Mouse (Mus musculus): Measurements from ENCODE around the gene Pde10a. TPM values are rescaled to one million over a fixed set of nuclear protein-coding genes. Genes with fewer than 3 reads are reported as not detected.
"Not testable (repeated sequence)": the region's sequence is repeated elsewhere in the genome, so short reads cannot be mapped to it uniquely, and the experiment has no call there.

Pde10a gene
- polyA plus RNA-seq, 1 experiment from 2014 or later = 2.5 TPM

- H3K9ac ChIP-seq (ENCODE audit: low read length); ATAC-seq (ENCODE audit: insufficient number of reproducible peaks, insufficient read depth, low FRiP score, low read depth); H3K4me3 ChIP-seq (ENCODE audit: control insufficient read depth in 1 of 2, insufficient read depth in 1 of 2, low read depth in 1 of 2, low read length in 2 of 2); H3K4me2 ChIP-seq (ENCODE audit: low read length); H3K27ac ChIP-seq (replicated peaks in 1 of 2; ENCODE audit: control insufficient read depth in 1 of 2, insufficient read depth in 1 of 2, low read depth in 2 of 2, low read length in 2 of 2); H3K4me1 ChIP-seq (ENCODE audit: control insufficient read depth in 2 of 2, insufficient read depth in 2 of 2, low read length in 2 of 2); H3K36me3 ChIP-seq (ENCODE audit: control insufficient read depth, insufficient read depth, low read length); H3K27me3 ChIP-seq (ENCODE audit: control insufficient read depth, insufficient read depth, low read length); H3K9me3 ChIP-seq (ENCODE audit: control insufficient read depth, low read length): not testable (repeated sequence)
- WGBS = 75% methylated on average over 2 of the region's 2 CpGs
Measured at GRCm38 (mm10) chr17:8712734-8713133, 187.6 kb downstream of the Pde10a start.

GRCm38 (mm10) chr17:8720961-8721360 is 195.8 kb downstream of the Pde10a start:
- no peak for ATAC-seq (ENCODE audit: insufficient number of reproducible peaks, insufficient read depth, low FRiP score, low read depth)
- 77% methylated on average over 10 of the region's 10 CpGs for WGBS
- Histone ChIP-seq H3K4me2 (ENCODE audit: low read length) (no peak overlapping the region), H3K36me3 (ENCODE audit: control insufficient read depth, insufficient read depth, low read length) (no peaks in the 10 kb centered on the region), H3K27me3 (ENCODE audit: control insufficient read depth, insufficient read depth, low read length) (no peaks in the 10 kb centered on the region), H3K4me3 (ENCODE audit: control insufficient read depth in 1 of 2, insufficient read depth in 1 of 2, low read depth in 1 of 2, low read length in 2 of 2) (no peak overlapping the region), H3K9me3 (ENCODE audit: control insufficient read depth, low read length) (no peaks in the 10 kb centered on the region), H3K9ac (ENCODE audit: low read length) (no peak overlapping the region), H3K27ac (replicated peaks in 1 of 2; ENCODE audit: control insufficient read depth in 1 of 2, insufficient read depth in 1 of 2, low read depth in 2 of 2, low read length in 2 of 2) (no peak overlapping the region), H3K4me1 (ENCODE audit: control insufficient read depth in 2 of 2, insufficient read depth in 2 of 2, low read length in 2 of 2) (no peaks in the 10 kb centered on the region)

GRCm38 (mm10) chr17:8724464-8724974 is 199.3 kb downstream of the Pde10a start:
- no peaks in the 10 kb centered on the region for H3K9me3 ChIP-seq (ENCODE audit: control insufficient read depth, low read length)
- no peaks in the 10 kb centered on the region for H3K27me3 ChIP-seq (ENCODE audit: control insufficient read depth, insufficient read depth, low read length)
- H3K36me3 ChIP-seq (ENCODE audit: control insufficient read depth, insufficient read depth, low read length) = no peaks in the 10 kb centered on the region
- 69% methylated on average over 8 of the region's 8 CpGs for WGBS
- no peak overlapping the region for H3K4me3 ChIP-seq (ENCODE audit: control insufficient read depth in 1 of 2, insufficient read depth in 1 of 2, low read depth in 1 of 2, low read length in 2 of 2)
- H3K9ac ChIP-seq (ENCODE audit: low read length) = no peak overlapping the region
- ATAC-seq (ENCODE audit: insufficient number of reproducible peaks, insufficient read depth, low FRiP score, low read depth) = no peak
- H3K27ac ChIP-seq (replicated peaks in 1 of 2; ENCODE audit: control insufficient read depth in 1 of 2, insufficient read depth in 1 of 2, low read depth in 2 of 2, low read length in 2 of 2) = no peak overlapping the region
- H3K4me1 ChIP-seq (ENCODE audit: control insufficient read depth in 2 of 2, insufficient read depth in 2 of 2, low read length in 2 of 2) = no peaks in the 10 kb centered on the region
- H3K4me2 ChIP-seq (ENCODE audit: low read length) = no peak overlapping the region

GRCm38 (mm10) chr17:8728646-8729045 is 203.5 kb downstream of the Pde10a start:
- Histone ChIP-seq H3K9me3 (ENCODE audit: control insufficient read depth, low read length) (no peaks in the 10 kb centered on the region), H3K4me2 (ENCODE audit: low read length) (no peak overlapping the region), H3K9ac (ENCODE audit: low read length) (no peak overlapping the region), H3K36me3 (ENCODE audit: control insufficient read depth, insufficient read depth, low read length) (no peaks in the 10 kb centered on the region), H3K27ac (replicated peaks in 1 of 2; ENCODE audit: control insufficient read depth in 1 of 2, insufficient read depth in 1 of 2, low read depth in 2 of 2, low read length in 2 of 2) (no peak overlapping the region), H3K27me3 (ENCODE audit: control insufficient read depth, insufficient read depth, low read length) (no peaks in the 10 kb centered on the region), H3K4me3 (ENCODE audit: control insufficient read depth in 1 of 2, insufficient read depth in 1 of 2, low read depth in 1 of 2, low read length in 2 of 2) (no peak overlapping the region), H3K4me1 (ENCODE audit: control insufficient read depth in 2 of 2, insufficient read depth in 2 of 2, low read length in 2 of 2) (no peaks in the 10 kb centered on the region)
- ATAC-seq (ENCODE audit: insufficient number of reproducible peaks, insufficient read depth, low FRiP score, low read depth) = no peak
- 38% methylated on average over 7 of the region's 7 CpGs for WGBS

GRCm38 (mm10) chr17:8729808-8730207 is 204.6 kb downstream of the Pde10a start:
- Histone ChIP-seq H3K4me1 (ENCODE audit: control insufficient read depth in 2 of 2, insufficient read depth in 2 of 2, low read length in 2 of 2) (no peaks in the 10 kb centered on the region), H3K9ac (ENCODE audit: low read length) (no peak overlapping the region), H3K27me3 (ENCODE audit: control insufficient read depth, insufficient read depth, low read length) (no peaks in the 10 kb centered on the region), H3K4me3 (ENCODE audit: control insufficient read depth in 1 of 2, insufficient read depth in 1 of 2, low read depth in 1 of 2, low read length in 2 of 2) (no peak overlapping the region), H3K27ac (replicated peaks in 1 of 2; ENCODE audit: control insufficient read depth in 1 of 2, insufficient read depth in 1 of 2, low read depth in 2 of 2, low read length in 2 of 2) (no peak overlapping the region), H3K9me3 (ENCODE audit: control insufficient read depth, low read length) (no peaks in the 10 kb centered on the region), H3K4me2 (ENCODE audit: low read length) (no peak overlapping the region), H3K36me3 (ENCODE audit: control insufficient read depth, insufficient read depth, low read length) (no peaks in the 10 kb centered on the region)
- WGBS = 62% methylated on average over 7 of the region's 7 CpGs
- no peak for ATAC-seq (ENCODE audit: insufficient number of reproducible peaks, insufficient read depth, low FRiP score, low read depth)

GRCm38 (mm10) chr17:8731073-8731472 is 205.9 kb downstream of the Pde10a start:
- no peak overlapping the region for H3K27ac ChIP-seq (replicated peaks in 1 of 2; ENCODE audit: control insufficient read depth in 1 of 2, insufficient read depth in 1 of 2, low read depth in 2 of 2, low read length in 2 of 2)
- no peaks in the 10 kb centered on the region for H3K4me1 ChIP-seq (ENCODE audit: control insufficient read depth in 2 of 2, insufficient read depth in 2 of 2, low read length in 2 of 2)
- ATAC-seq (ENCODE audit: insufficient number of reproducible peaks, insufficient read depth, low FRiP score, low read depth) = no peak
- no peaks in the 10 kb centered on the region for H3K27me3 ChIP-seq (ENCODE audit: control insufficient read depth, insufficient read depth, low read length)
- WGBS = 56% methylated on average over 6 of the region's 6 CpGs
- H3K9ac ChIP-seq (ENCODE audit: low read length) = no peak overlapping the region
- H3K9me3 ChIP-seq (ENCODE audit: control insufficient read depth, low read length) = no peaks in the 10 kb centered on the region
- no peak overlapping the region for H3K4me3 ChIP-seq (ENCODE audit: control insufficient read depth in 1 of 2, insufficient read depth in 1 of 2, low read depth in 1 of 2, low read length in 2 of 2)
- H3K4me2 ChIP-seq (ENCODE audit: low read length) = no peak overlapping the region
- H3K36me3 ChIP-seq (ENCODE audit: control insufficient read depth, insufficient read depth, low read length) = no peaks in the 10 kb centered on the region

- no peak overlapping the region for H3K4me3 ChIP-seq (ENCODE audit: control insufficient read depth in 1 of 2, insufficient read depth in 1 of 2, low read depth in 1 of 2, low read length in 2 of 2)
- H3K4me1 ChIP-seq (ENCODE audit: control insufficient read depth in 2 of 2, insufficient read depth in 2 of 2, low read length in 2 of 2) = no peaks in the 10 kb centered on the region
- no peak overlapping the region for H3K9ac ChIP-seq (ENCODE audit: low read length)
- H3K36me3 ChIP-seq (ENCODE audit: control insufficient read depth, insufficient read depth, low read length) = no peaks in the 10 kb centered on the region
- no peak overlapping the region for H3K4me2 ChIP-seq (ENCODE audit: low read length)
- WGBS = 78% methylated on average over 6 of the region's 6 CpGs
- H3K27me3 ChIP-seq (ENCODE audit: control insufficient read depth, insufficient read depth, low read length) = no peaks in the 10 kb centered on the region
- no peak overlapping the region for H3K27ac ChIP-seq (replicated peaks in 1 of 2; ENCODE audit: control insufficient read depth in 1 of 2, insufficient read depth in 1 of 2, low read depth in 2 of 2, low read length in 2 of 2)
- no peak for ATAC-seq (ENCODE audit: insufficient number of reproducible peaks, insufficient read depth, low FRiP score, low read depth)
- no peaks in the 10 kb centered on the region for H3K9me3 ChIP-seq (ENCODE audit: control insufficient read depth, low read length)
Measured at GRCm38 (mm10) chr17:8736259-8736658, 211.1 kb downstream of the Pde10a start.

GRCm38 (mm10) chr17:8742772-8743171 is 217.6 kb downstream of the Pde10a start:
- Histone ChIP-seq H3K9me3 (ENCODE audit: control insufficient read depth, low read length) (no peaks in the 10 kb centered on the region), H3K27me3 (ENCODE audit: control insufficient read depth, insufficient read depth, low read length) (no peaks in the 10 kb centered on the region), H3K4me3 (ENCODE audit: control insufficient read depth in 1 of 2, insufficient read depth in 1 of 2, low read depth in 1 of 2, low read length in 2 of 2) (no peak overlapping the region), H3K27ac (replicated peaks in 1 of 2; ENCODE audit: control insufficient read depth in 1 of 2, insufficient read depth in 1 of 2, low read depth in 2 of 2, low read length in 2 of 2) (no peak overlapping the region), H3K4me1 (ENCODE audit: control insufficient read depth in 2 of 2, insufficient read depth in 2 of 2, low read length in 2 of 2) (no peaks in the 10 kb centered on the region), H3K4me2 (ENCODE audit: low read length) (no peak overlapping the region), H3K36me3 (ENCODE audit: control insufficient read depth, insufficient read depth, low read length) (no peaks in the 10 kb centered on the region), H3K9ac (ENCODE audit: low read length) (no peak overlapping the region)
- WGBS = 85% methylated on average over 3 of the region's 3 CpGs
- no peak for ATAC-seq (ENCODE audit: insufficient number of reproducible peaks, insufficient read depth, low FRiP score, low read depth)
